Mouse (Mus musculus) mesoderm, embryonic 11.5 days (tissue): ENCODE measurements around the gene Cd2ap.
"Not testable (repeated sequence)": the region's sequence is repeated elsewhere in the genome, so short reads cannot be mapped to it uniquely, and the experiment has no call there.

Experiments
- DNase-seq: peaks from one replicate; pipeline ENCODE4 v3.0.0-alpha.2; 2012; ENCODE audit warnings: low read depth, low spot score

The Cd2ap gene

DNA sequence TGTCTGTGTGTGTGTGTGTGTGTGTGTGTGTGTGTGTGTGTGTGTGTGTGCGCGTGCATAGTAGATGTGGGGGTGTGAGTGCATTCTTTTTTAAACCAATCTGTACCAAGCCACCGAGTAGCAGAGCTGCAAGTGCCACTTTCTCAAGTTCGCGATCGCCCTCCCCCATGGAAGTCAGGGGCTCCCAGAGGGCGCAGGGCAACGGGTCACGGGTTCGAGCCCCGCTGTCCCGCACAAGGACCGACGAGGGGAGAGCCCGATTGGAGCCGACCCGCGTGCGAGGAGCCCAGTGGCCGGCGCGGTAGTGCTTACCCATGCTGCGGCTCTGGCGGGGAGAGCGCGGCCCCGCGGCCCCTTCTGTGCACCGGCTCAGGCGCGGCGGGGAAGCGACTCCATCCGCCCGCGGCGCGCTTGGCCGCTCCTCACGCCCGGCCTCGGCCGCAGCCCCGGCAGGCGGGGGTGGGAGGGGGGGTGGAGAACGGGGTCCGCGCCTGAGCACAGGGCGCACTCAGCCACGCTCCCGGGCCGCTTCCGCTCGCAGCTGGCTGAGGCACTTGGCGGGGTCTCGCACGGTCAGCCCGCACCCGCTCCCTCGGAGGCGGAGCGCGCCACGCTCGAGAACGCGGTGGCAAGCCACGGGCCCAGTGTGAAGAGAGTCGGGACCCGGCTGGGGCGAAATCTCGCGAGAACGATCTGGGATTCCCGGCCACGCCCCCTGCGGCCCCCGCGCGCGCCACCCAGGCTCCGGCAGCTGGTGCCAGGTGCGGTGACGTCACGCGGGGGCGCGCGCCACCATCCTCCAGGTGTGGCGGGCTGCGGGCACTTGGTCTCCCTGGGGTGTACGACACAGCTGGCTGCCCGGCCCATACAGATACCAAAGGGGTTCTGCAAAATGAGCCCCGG is at the start of gene Cd2ap:
TSS of gene Cd2ap (minus strand) at position 665 of the 903 bp plus-strand sequence.
- DNase-seq = peak; percentile 94

DNA sequence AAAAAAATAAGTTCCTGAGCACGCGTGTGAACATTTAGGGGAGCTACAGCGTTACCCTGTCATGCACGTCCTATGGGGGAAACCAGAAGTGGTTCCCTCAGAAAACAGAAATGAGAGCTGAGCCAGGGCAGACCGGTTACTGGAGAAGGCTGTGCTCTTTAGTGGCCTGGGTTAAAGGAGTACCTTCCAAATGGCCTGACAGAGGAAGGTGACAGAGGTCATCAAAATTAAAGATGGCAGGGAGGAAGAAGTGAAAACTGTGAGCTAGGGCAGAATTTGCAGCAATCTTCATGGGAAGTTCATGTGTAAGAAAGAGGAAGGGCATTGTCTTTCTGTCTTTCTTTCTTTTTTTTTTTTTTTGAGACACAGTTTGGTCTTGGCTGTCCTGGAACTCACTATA is 48.3 kb upstream of the Cd2ap start:
- DNase-seq = no peak

DNA sequence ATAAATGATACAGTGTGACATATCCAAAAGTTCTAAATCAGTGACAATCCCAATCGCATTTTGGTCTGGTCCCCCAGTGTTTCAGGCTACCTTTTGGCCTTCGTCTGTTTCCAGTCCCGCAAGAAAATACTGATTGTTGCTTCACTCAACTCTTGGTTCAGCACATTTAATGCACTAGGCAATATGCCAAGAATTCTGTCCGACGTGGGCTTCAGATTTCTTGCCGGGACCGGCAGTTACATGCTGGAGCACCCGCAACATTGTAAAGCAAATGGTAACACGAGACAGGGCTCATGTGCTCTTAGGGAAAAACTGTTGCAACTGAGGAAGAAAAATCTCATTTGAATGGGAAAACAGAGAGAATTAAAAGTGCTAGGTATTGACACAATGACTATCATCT is 42.3 kb upstream of the Cd2ap start:
- DNase-seq = no peak

- DNase-seq = no peak
Measured at GRCm38 (mm10) chr17:42914726-42915125, 38.3 kb upstream of the Cd2ap start.

GRCm38 (mm10) chr17:42912193-42912592 is 35.7 kb upstream of the Cd2ap start:
- no peak for DNase-seq

- no peak for DNase-seq
Measured at GRCm38 (mm10) chr17:42910476-42910875, 34.0 kb upstream of the Cd2ap start.

- no peak for DNase-seq
Measured at GRCm38 (mm10) chr17:42909376-42909775, 32.9 kb upstream of the Cd2ap start.

- DNase-seq = no peak
Measured at GRCm38 (mm10) chr17:42908744-42909370, 32.4 kb upstream of the Cd2ap start.

GRCm38 (mm10) chr17:42908136-42908535 is 31.7 kb upstream of the Cd2ap start:
- no peak for DNase-seq

DNA sequence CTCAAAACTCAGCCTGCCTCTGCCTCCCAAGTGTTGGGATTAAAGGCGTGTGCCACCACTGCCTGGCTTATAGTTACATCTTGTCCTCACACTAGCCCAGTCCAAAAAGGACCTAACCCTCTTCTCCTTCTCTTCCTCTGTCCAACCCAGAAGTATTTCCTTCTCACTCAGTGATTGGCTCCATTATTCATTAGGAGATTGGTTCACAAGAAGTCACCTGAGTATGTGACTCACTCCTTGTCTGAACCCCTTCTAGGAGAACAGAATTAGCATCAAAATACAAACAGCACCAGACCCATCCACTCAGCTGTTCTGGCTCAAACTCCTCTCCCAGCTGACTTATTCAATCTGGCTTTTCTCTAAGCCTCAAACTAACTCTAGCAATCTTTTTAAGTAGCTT is 30.0 kb upstream of the Cd2ap start:
- not testable (repeated sequence) for DNase-seq

DNA sequence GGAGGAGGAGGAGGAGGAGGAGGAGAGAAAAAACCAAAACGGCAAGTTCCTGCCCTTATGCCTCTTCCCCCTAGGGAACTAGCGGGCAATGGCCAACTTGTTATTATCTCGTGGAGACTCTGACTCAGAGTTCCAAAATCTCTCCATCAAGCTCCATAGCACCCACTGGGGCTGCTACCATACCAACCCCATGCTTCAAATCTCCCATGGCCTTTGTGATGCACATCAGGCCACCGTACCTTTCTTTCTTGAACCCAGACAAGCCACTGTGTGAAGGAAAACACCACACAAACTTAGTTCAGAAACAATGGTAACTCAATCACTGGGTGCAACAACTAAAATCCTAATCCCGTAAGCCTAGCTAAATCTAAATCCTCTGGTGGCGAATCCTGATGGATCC is 29.5 kb upstream of the Cd2ap start:
- no peak for DNase-seq

- DNase-seq = no peak
Measured at GRCm38 (mm10) chr17:42900795-42901194, 24.3 kb upstream of the Cd2ap start.

GRCm38 (mm10) chr17:42887282-42887707 is 10.8 kb upstream of the Cd2ap start:
- no peak for DNase-seq

DNA sequence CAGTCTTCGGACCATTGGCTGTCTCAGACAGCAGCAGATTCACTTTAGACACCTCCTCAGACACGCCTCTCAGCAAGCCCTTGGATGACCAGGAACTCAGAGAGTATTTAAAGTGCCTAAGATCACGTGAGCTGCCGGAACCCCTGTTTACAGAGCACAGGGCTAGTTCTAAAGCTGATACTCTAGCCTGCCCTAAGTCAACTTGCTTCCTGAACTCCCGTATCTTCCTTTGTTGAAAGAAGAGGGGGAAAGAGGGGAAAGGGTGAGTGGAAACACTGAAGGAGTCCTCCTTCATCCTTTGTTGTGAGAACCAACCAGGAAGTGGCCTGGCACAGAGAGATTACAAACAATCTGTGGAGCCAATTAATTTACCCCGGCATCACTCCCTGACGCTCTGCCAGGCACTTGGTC is 8.6 kb upstream of the Cd2ap start:
- DNase-seq = no peak

DNA sequence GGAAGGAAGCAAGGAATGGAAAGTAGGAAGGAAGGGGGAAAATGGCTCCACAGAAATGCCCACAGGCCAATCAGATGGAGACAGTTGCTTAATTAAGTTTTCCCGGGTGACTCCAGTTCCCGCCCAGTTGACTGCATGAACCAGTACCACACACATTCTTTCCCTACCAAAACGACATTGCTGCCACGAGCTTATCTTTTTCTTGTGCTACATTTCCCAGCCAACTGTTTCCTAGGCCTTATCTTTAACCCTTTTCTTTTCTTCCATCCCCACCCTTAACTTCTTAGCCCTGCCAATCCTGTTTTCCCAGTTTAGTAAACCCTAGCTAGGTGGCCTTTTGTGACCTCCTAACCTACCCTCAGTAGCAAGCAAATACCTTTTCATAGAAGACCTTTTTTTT is 7.9 kb upstream of the Cd2ap start:
- no peak for DNase-seq

GRCm38 (mm10) chr17:42883769-42884168 is 7.3 kb upstream of the Cd2ap start:
- DNase-seq = no peak

DNA sequence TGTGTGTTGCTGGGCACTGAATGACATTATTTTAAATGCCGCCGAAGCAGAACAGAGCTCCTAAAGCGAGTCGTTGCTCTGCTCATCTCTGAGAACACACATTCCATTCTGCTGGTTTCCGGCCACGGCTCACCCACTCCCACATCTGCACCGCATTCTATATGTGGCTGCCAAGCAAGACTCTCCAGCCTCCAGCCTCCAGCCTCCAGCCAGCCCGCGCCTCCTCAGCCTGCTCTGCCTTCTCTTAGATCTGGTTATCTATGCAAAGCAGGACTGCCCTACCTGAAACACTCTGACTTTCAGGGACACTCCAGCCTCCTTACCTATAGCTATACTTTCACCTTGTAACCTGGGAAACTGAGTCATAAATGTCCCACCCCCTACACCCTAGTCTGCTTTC is 6.8 kb upstream of the Cd2ap start:
- DNase-seq = no peak

DNA sequence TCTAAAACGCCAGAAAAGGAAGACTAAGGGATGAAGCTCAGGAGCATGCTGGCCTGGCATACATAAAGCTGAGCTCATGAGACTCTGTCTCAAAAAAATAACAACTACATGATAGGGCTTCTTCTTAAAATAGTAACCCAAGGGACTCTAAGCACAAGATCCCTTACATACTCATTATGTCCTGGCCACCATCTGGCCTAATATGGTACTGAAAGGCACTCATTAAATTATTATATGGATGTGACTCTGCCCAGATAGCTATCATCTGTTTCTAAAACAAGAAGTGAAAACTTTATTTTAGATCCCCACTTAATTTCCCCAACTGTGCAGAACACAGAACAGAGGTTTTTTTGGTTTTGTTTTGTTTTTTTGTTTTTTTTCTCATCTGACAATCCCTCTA is 6.4 kb upstream of the Cd2ap start:
- no peak for DNase-seq

GRCm38 (mm10) chr17:42876904-42877425 is 500 bp upstream of the Cd2ap start:
- DNase-seq = no peak

- DNase-seq = peak; percentile 53
Measured at GRCm38 (mm10) chr17:42875571-42876000, 879 bp downstream of the Cd2ap start.

GRCm38 (mm10) chr17:42875015-42875414 is 1.4 kb downstream of the Cd2ap start:
- DNase-seq = no peak

DNA sequence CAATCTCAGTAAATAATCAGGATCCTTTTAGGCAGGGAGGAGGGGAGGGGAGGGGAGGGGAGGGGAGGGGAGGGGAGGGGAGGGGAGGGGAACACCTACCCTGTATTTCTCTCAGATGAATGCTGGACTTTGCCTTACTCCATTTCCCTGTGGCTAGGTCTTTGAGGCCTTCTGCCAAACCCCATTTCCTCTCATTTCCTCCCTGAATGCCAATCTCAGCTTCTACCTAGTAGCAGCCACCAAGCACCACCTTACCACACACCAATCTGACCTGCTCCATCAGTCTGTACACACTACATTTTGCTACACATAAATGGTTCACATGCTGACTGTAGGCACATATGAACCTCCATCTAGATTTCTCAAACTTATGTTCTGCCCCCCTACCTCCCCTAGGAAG is 6.0 kb downstream of the Cd2ap start:
- DNase-seq = no peak

DNA sequence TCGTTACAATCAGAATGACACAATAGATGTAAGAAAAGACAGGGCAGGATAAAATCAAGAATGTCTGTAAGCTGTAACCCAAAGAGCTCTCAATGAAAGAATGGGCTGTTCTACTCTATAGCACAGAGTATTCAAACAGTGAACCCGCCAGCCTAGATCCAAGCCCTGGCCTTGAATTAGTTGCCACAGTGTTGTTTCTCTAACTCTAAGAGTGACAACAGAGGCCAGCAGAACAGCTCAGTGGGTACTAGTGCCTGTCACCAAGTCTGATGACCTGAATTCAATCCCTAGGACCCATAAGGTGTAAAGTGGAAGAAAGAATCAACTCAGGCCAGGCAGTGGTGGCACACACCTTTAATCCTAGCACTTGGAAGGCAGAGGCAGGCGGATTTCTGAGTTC is 13.3 kb downstream of the Cd2ap start:
- no peak for DNase-seq
